Mouse (Mus musculus): ENCODE results near the gene Ppih. TPM values are rescaled to one million over a fixed set of nuclear protein-coding genes. Genes with fewer than 3 reads are reported as not detected.

The Ppih gene
- polyA plus RNA-seq, 1 experiment from 2014 or later = 118 TPM

DNA sequence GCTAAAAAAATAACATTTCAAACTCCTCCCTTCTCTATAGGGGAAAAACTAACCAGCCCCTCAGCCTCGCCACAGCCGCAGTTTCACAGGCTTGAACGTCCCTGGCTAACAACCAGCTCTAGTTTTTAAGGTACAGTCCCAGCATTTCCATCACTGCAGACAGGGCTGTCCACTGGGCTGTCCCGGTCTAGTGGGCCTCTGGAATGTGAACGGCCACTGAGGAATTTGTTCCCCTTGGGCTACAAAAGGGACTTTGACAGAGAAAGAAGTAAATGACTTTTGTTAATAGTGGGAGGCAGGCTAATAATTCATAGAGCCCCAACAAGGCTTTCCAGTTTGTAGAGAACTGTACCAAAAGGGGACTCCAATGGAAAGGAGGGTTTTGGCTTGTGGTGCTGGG is 14.9 kb downstream of the Ppih start:
- Histone ChIP-seq H3K27ac (no peak overlapping the region), H3K36me3 (replicated peaks) (peaks cover 32% of the 10 kb centered on the region), H3K9me3 (no peaks in the 10 kb centered on the region), H3K4me2 (no peak overlapping the region), H3K9ac (no peak overlapping the region), H3K27me3 (no peaks in the 10 kb centered on the region), H3K4me1 (no peaks in the 10 kb centered on the region), H3K4me3 (replicated peaks) (no peak overlapping the region)
- WGBS = 87% methylated on average over 5 of the region's 5 CpGs
- ATAC-seq (ENCODE audit: low FRiP score) = no peak

DNA sequence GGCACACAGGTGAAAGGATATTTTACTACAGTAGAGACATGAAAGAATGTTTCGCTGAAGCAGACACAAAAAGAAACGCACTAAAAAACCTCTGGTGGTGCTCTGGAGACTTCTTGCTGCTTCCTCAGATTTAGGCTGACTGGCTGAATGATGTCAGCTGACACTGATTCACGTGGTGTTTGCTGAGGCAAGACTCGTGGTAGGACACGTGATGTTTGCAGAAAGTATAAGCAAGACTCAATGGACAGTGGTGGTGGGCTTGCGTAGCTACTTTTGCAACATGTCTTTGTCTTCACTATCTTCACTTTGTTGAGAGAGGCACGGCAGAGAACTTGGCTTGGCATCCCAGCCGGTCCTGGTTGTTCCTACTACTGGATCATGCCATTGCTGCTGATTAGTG is 17.1 kb downstream of the Ppih start:
- H3K4me1 ChIP-seq = no peaks in the 10 kb centered on the region
- H3K9me3 ChIP-seq = no peaks in the 10 kb centered on the region
- H3K9ac ChIP-seq = no peak overlapping the region
- H3K27ac ChIP-seq = no peak overlapping the region
- H3K36me3 ChIP-seq (replicated peaks) = peaks cover 18% of the 10 kb centered on the region
- ATAC-seq (ENCODE audit: low FRiP score) = no peak
- 93% methylated on average over 8 of the region's 8 CpGs for WGBS
- no peak overlapping the region for H3K4me2 ChIP-seq
- H3K27me3 ChIP-seq = no peaks in the 10 kb centered on the region
- no peak overlapping the region for H3K4me3 ChIP-seq (replicated peaks)

DNA sequence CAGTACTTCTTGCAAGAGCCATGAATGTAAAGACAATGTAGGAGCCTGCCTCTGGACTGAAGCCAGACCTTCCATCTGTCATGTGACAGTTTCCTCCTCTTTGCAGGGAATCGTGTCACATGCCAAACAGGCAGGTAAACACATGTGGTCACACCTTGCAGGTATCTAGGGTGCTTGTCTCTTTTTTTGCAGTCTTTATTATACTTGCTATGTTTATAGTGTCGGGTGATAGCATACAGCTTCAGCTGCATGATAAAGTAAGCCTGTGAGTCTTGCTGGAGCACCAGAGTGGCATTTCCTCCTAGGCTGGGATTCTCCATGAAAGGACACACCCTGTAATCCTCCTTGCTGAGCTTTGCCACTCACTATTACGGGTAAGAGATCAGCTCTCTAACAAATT is 18.6 kb downstream of the Ppih start:
- Histone ChIP-seq H3K4me3 (replicated peaks) (no peak overlapping the region), H3K4me1 (no peaks in the 10 kb centered on the region), H3K27ac (no peak overlapping the region), H3K27me3 (no peaks in the 10 kb centered on the region), H3K9me3 (no peaks in the 10 kb centered on the region), H3K36me3 (replicated peaks) (peaks cover 2% of the 10 kb centered on the region), H3K4me2 (no peak overlapping the region), H3K9ac (no peak overlapping the region)
- no peak for ATAC-seq (ENCODE audit: low FRiP score)
- WGBS = 89% methylated on average over 3 of the region's 3 CpGs

DNA sequence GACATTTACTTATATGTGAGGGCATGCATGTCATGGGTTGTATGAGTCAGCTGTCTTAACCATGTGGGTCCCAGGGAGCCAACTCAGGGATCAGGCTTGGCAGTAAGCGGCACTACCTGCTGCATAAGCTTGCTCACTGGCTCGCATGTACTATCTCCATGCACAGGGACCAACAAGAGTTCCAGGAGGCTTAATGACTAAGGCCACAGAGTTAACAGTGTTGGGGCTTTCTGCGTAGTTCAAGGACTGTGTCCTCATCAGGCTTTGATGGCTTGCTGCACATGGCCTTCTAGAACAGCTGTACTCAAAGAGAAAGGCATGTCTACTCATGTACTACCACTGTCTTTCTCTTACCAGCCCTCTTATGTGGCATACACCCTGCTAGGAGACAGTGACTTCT is 19.6 kb downstream of the Ppih start:
- no peak overlapping the region for H3K9ac ChIP-seq
- no peak overlapping the region for H3K27ac ChIP-seq
- H3K4me2 ChIP-seq = no peak overlapping the region
- H3K9me3 ChIP-seq = no peaks in the 10 kb centered on the region
- no peak overlapping the region for H3K4me3 ChIP-seq (replicated peaks)
- WGBS = 94% methylated on average over 3 of the region's 3 CpGs
- no peaks in the 10 kb centered on the region for H3K36me3 ChIP-seq (replicated peaks)
- no peak for ATAC-seq (ENCODE audit: low FRiP score)
- H3K4me1 ChIP-seq = no peaks in the 10 kb centered on the region
- H3K27me3 ChIP-seq = no peaks in the 10 kb centered on the region

DNA sequence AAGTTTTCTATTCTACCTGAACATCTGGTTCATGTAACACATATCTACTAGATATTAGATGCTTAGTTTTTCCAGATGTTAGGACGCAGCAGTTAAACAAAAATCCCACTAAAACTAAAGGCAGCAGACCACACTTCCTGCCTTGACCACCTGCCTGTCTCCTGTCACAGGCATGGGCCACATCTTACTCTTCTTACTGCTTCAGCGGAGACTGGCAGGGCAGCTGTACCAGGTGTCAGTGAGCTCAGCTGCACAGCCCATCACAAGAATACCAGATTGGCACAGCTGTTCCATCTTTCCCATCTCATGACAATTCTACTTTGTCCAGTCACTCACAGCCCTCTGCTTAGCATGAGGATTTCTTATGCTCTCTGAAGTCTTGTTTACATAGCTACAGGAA is 23.0 kb downstream of the Ppih start:
- Histone ChIP-seq H3K27me3 (no peaks in the 10 kb centered on the region), H3K4me3 (replicated peaks) (no peak overlapping the region), H3K4me2 (no peak overlapping the region), H3K9me3 (no peaks in the 10 kb centered on the region), H3K9ac (no peak overlapping the region), H3K27ac (no peak overlapping the region), H3K36me3 (replicated peaks) (no peaks in the 10 kb centered on the region), H3K4me1 (peaks cover 8% of the 10 kb centered on the region)
- ATAC-seq (ENCODE audit: low FRiP score) = no peak
- WGBS = 90% methylated on average over 2 of the region's 2 CpGs

DNA sequence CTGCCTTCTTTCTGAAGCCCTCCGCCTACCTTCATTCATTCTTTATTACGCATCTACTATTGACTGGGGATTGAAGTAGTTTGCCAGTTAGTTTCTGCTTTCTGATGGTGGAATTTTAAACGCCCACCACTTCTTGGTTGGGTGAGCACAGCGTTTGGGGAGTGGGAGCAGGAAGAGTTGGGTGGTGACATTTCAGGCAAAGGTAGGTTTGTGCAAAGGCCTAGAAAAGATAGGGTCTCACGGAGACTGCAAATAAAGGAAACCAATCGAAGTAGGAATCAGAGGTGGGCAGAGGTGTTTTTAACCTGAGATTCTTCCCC is 25.3 kb downstream of the Ppih start:
- Histone ChIP-seq H3K4me2 (peak overlapping the region; percentile 67), H3K36me3 (replicated peaks) (peaks cover 10% of the 10 kb centered on the region), H3K9me3 (no peaks in the 10 kb centered on the region), H3K27ac (peak overlapping the region; percentile 88), H3K4me3 (replicated peaks) (peak overlapping the region; percentile 100), H3K27me3 (no peaks in the 10 kb centered on the region), H3K9ac (peak overlapping the region; percentile 99), H3K4me1 (peaks cover 26% of the 10 kb centered on the region)
- 8% methylated on average over 6 of the region's 6 CpGs for WGBS
- no peak for ATAC-seq (ENCODE audit: low FRiP score)

DNA sequence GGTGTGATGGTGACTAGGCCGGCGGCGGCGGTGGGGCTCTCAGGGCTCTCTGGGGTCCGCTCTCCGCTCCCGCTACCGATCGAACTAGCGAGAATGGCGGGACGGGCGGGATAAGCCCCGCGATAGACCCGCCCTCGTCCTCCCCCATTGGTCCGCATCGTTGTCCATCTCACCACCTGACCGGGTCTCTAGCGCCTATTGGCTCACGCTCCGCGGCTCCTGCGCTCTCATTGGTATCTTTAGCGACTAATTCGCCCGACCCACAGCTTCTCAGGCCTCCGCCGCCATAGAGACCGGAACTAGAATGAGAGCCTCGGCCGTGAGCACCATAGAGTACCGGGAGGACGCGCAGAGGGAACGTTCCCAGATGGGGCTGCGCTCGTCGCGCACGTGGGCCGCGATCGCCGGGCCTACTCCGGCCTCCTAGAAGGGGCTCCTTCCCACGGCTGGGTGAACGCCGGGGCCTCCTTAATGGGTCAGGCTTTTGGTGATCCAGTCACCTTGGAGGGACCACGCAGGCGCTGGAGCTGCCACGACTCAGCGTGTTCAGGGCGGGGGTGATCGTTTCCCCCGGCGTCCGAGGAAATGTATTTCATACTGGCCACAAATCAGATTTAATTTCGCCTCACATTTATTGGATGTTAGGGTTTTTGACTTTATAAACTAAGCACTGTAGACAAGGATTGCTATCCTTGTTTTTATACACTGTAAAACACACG is 25.8 kb downstream of the Ppih start, which contains the start of gene Ybx1:
Ybx1 (minus strand) TSS at position 190 of the 719 bp plus-strand sequence.
- H3K4me3 ChIP-seq (replicated peaks) = peak within 1 kb of the TSS; percentile 100
- peak within 1 kb of the TSS; percentile 83 for H3K4me2 ChIP-seq
- peak within 1 kb of the TSS; percentile 99 for H3K9ac ChIP-seq
- peak; percentile 99 for ATAC-seq (ENCODE audit: low FRiP score)
- WGBS = under 1% methylated on average over 58 of the region's 61 CpGs
- H3K36me3 ChIP-seq (replicated peaks) = peaks cover 10% of the 10 kb centered on the region
- no peaks in the 10 kb centered on the region for H3K9me3 ChIP-seq
- H3K27me3 ChIP-seq = no peaks in the 10 kb centered on the region
- H3K4me1 ChIP-seq = peaks cover 26% of the 10 kb centered on the region
- H3K27ac ChIP-seq = peak within 1 kb of the TSS; percentile 94

DNA sequence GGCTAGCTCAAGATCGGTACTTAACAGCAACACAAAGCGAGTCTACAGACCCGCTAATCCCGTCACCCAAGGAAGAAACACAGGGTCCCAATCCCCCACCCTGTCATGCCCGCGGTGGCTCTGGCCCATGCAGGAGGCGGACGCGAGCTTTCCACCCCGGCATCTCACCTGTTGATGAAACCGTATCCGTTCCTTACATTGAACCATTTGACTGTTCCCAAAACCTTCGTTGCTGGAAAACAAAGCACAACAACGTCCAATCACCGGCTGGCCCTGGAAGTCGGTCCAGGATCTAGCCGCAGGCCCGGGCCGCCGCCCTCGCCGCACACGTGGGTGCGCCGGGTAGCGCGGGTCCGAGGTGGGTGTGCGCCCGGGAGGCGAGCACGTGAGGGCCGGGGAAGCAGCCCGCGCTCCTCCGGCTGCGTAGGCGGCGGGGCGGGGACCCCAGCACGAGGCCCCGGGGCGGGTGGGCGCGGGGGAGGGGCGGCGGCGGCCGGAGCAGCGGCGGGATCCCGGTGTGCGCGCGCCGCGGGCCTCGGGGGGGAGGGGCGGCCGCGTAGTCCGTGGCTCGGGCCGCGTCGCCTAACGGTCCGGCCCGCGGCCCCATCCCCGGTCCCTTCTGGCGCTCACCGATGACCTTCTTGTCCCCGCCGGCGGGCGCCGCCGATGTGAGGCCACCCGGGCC is 26.6 kb downstream of the Ppih start:
- H3K9me3 ChIP-seq = no peaks in the 10 kb centered on the region
- WGBS = under 1% methylated on average over 59 of the region's 80 CpGs
- peak overlapping the region; percentile 83 for H3K4me2 ChIP-seq

DNA sequence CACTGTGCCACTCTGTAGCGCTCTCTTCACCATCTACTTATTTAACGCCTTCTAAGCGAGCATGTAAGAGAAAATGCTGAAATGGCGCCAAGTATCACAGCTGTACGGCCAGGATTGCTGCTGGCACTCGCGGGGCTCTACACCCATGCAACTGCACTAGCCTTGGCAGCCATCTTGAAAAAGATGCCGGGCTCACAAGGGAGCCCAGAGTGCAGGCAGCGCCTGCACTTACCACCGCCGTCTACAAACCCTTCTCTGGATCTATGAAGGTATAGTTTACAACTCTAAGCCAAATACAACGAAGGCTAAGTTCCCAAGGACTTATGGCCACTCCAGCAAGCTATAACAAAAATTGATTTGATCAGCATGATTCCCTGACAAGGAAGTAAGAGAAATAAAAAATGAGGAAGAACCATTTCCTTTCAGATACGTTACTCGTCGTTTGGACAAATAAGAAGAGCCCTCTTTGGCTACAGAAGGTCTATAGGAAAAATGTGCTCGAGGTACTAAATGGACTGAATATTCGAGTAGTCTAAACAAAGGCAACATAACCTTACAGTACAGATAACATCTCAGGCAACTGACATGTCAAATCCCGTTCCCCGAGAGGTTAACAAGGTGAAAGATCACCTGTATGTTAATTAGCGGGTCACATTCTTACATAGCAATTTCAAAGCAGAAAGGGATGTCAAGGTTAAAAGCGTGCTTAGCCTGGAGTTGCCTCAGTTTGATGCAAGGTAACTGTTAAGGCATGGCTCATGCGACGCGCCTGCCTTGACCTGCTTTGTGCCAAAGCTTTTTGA is 27.4 kb downstream of the Ppih start:
- H3K27ac ChIP-seq = peak overlapping the region; percentile 94
- no peaks in the 10 kb centered on the region for H3K27me3 ChIP-seq

More for the DNA sequence above, 26.6 kb downstream of the Ppih start:
- ATAC-seq (ENCODE audit: low FRiP score) = peak; percentile 45
- no peaks in the 10 kb centered on the region for H3K27me3 ChIP-seq
- H3K4me3 ChIP-seq (replicated peaks) = peak overlapping the region; percentile 100
- H3K36me3 ChIP-seq (replicated peaks) = peaks cover 14% of the 10 kb centered on the region
- H3K27ac ChIP-seq = peak overlapping the region; percentile 94
- peaks cover 29% of the 10 kb centered on the region for H3K4me1 ChIP-seq
- peak overlapping the region; percentile 99 for H3K9ac ChIP-seq

DNA sequence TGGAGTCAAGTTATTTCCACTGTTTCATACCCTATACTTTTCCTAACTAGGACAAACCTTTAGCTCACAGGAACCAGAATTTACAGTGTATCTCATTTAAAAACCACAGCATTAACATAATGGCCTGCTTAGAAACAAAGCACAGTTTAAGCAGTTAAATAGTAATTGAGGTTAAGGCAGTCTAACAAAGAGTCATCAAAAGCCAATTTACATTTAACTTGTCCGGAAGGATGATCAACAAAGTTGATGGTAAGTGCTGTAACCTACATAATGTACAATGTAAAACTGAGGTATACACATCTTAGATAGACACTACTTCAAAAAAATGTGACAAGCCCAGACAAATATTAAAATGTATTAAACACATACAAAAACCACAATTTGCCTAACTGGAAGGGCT is 28.4 kb downstream of the Ppih start:
- Histone ChIP-seq H3K9ac (peak overlapping the region; percentile 99), H3K27me3 (no peaks in the 10 kb centered on the region), H3K9me3 (no peaks in the 10 kb centered on the region), H3K36me3 (replicated peaks) (peaks cover 25% of the 10 kb centered on the region), H3K4me2 (peak overlapping the region; percentile 83), H3K4me1 (peaks cover 33% of the 10 kb centered on the region), H3K27ac (no peak overlapping the region), H3K4me3 (replicated peaks) (peak overlapping the region; percentile 100)
- 71% methylated on average over 1 of the region's 1 CpGs for WGBS
- no peak for ATAC-seq (ENCODE audit: low FRiP score)

More for the DNA sequence above, 27.4 kb downstream of the Ppih start:
- Histone ChIP-seq H3K9ac (peak overlapping the region; percentile 99), H3K4me2 (peak overlapping the region; percentile 83), H3K4me1 (peaks cover 33% of the 10 kb centered on the region), H3K4me3 (replicated peaks) (peak overlapping the region; percentile 100), H3K9me3 (no peaks in the 10 kb centered on the region), H3K36me3 (replicated peaks) (peaks cover 19% of the 10 kb centered on the region)
- ATAC-seq (ENCODE audit: low FRiP score) = no peak
- 3% methylated on average over 24 of the region's 24 CpGs for WGBS

DNA sequence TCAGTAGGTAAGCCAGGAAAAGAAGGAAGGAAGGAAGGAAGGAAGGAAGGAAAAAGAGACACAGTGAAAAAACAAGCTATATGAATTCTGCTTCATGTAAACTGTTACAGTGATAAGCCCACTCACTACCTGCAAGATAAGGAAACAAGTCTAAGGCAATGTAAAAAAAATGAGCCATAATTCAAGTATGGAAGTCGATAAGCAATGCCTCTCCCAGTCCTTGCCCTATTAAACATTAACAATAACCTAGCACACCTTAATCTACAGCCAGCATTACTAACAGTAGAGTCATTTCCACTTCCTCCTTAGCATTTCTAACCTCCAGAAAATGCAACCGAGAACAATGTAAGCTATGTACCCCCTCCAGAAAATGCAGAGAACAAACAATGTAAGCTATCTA is 35.0 kb downstream of the Ppih start:
- no peak overlapping the region for H3K4me2 ChIP-seq
- H3K4me3 ChIP-seq (replicated peaks) = no peak overlapping the region
- no peaks in the 10 kb centered on the region for H3K9me3 ChIP-seq
- H3K27ac ChIP-seq = no peak overlapping the region
- H3K4me1 ChIP-seq = peaks cover 9% of the 10 kb centered on the region; the same call in 1 of the 2 replicates
- no peak overlapping the region for H3K9ac ChIP-seq
- 81% methylated on average over 2 of the region's 2 CpGs for WGBS
- peaks cover 69% of the 10 kb centered on the region for H3K36me3 ChIP-seq (replicated peaks)
- no peaks in the 10 kb centered on the region for H3K27me3 ChIP-seq
- ATAC-seq (ENCODE audit: low FRiP score) = no peak

DNA sequence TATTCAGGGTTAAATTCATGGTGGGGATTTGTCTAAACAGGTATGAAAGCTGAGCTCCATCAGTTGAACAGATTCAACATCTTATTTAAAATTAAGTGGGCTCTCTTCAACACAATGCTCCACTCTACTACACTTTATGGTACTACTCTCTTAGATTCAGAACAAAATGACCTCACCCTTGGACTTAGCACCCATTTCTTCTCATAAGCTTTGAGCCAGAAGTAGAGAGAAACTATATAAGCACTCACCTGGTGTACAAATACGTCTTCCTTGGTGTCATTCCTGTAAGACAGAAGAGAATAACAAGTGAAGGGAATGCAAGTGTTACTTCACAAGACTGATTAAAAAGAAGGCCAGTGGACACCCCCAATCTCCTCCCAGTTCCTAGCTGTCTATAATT is 35.5 kb downstream of the Ppih start:
- 86% methylated on average over 1 of the region's 1 CpGs for WGBS
- Histone ChIP-seq H3K9me3 (no peaks in the 10 kb centered on the region), H3K4me1 (peaks cover 7% of the 10 kb centered on the region; the same call in 1 of the 2 replicates), H3K36me3 (replicated peaks) (peaks cover 71% of the 10 kb centered on the region), H3K4me2 (no peak overlapping the region), H3K27ac (no peak overlapping the region), H3K4me3 (replicated peaks) (no peak overlapping the region), H3K9ac (no peak overlapping the region), H3K27me3 (no peaks in the 10 kb centered on the region)
- ATAC-seq (ENCODE audit: low FRiP score) = no peak
